In genomic region chr1:134625325-134625724, GRCm38 (mm10) we compare ENCODE assay signal across 21 mouse cellular contexts.
"Had no signal": no experiment of that assay in that cellular context is flagged by ENCODE, and none has a peak within 500 bp of the region (broad histone marks: within the 10 kb centered on the region; RNA-seq: fewer than 3 reads in every experiment).

No protein-coding gene starts in this region.

- ATAC-seq: liver, postnatal 0 days; lung, postnatal 0 days; midbrain, embryonic 16.5 days had no signal

- H3K27ac ChIP-seq: liver, embryonic 15.5 days; lung, embryonic 15.5 days; macrophage; midbrain, embryonic 10.5 days; midbrain, embryonic 12.5 days; neural tube, embryonic 13.5 days; neural tube, embryonic 15.5 days had no signal

- DNase-seq: liver, postnatal 0 days; lung, adult 2 months; lung, postnatal 14 days; lung, postnatal 36 days; midbrain, embryonic 14.5 days; retina, postnatal 1 day; spleen, adult 18-20 months; thymus, adult 2 months; thymus, postnatal 25 days; thymus, postnatal 4 days had no signal

- H3K4me3 ChIP-seq: liver, embryonic 15.5 days; lung, embryonic 15.5 days; megakaryocyte, embryonic 14.5 days; midbrain, embryonic 10.5 days; midbrain, embryonic 12.5 days; myocyte; neural tube, embryonic 13.5 days; neural tube, embryonic 15.5 days had no signal
